Mouse (Mus musculus): ENCODE data around the gene Krt42. TPM values are rescaled to one million over a fixed set of nuclear protein-coding genes. Genes with fewer than 3 reads are reported as not detected.

Krt42 gene
- total RNA-seq, 2 experiments from 2014 or later, result not detected

DNA sequence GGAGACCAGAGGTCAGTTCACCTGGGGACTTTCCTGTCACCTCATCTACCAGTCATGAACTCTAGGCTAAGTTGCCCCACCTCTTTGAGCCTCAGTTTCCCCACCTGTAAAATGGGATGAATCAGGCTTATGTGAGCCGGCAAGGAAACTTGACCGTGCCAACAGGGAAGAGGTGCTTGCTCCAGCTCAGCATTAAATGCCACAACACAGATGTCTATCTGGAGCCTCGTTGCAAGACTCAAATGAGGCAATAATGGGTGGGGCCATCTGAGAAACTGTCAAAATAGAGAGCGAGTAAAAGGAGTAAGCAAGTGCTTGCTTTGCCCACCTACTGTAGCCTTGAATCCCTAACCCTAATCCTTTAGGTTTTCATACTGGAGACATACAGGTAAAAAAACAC lies 50.4 kb downstream of the Krt42 start:
- no peak overlapping the region for H3K27ac ChIP-seq
- no peak for DNase-seq
- H3K4me3 ChIP-seq, result no peak overlapping the region
- no peak for TF ChIP-seq CTCF (IDR thresholded peaks at IDR 0.05)
- intact Hi-C loops (cut with DNase I), result no loop called here

Other genes starting within 250 kb of the Krt42 start
- not detected for gene Krt33b, start 240.0 kb downstream of the Krt42 start, total RNA-seq (2021)
- not detected for gene Krt34, start 228.3 kb downstream of the Krt42 start, total RNA-seq (2021)
- gene Krt31, start 219.3 kb downstream of the Krt42 start, total RNA-seq (2021), result not detected
- not detected for gene Krt32, start 181.6 kb downstream of the Krt42 start, total RNA-seq (2021)
- gene Krt35, start 173.6 kb downstream of the Krt42 start, total RNA-seq (2021), result not detected
- gene Krt36, start 164.2 kb downstream of the Krt42 start, total RNA-seq (2021), result not detected
- not detected for gene Krt13, start 148.3 kb downstream of the Krt42 start, total RNA-seq (2021)
- not detected for gene Krt15, start 133.9 kb downstream of the Krt42 start, total RNA-seq (2021)
- under 1 TPM in 1 of 2 experiments, not detected in 1; 0.20 TPM for gene Krt19, start 121.2 kb downstream of the Krt42 start, total RNA-seq (2021)
- not detected for gene Krt9, start 76.6 kb downstream of the Krt42 start, total RNA-seq (2021)
- not detected for gene Krt14, start 62.3 kb downstream of the Krt42 start, total RNA-seq (2021)
- gene Krt16, start 21.0 kb downstream of the Krt42 start, total RNA-seq (2021), result not detected
- not detected for gene Krt17, start 8.8 kb downstream of the Krt42 start, total RNA-seq (2021)
- 1,000 to 10,000 TPM; 1,442 to 1,567 TPM for gene Eif1, start 50.0 kb upstream of the Krt42 start, total RNA-seq (2021)
- not detected for gene Gast, start 64.5 kb upstream of the Krt42 start, total RNA-seq (2021)
- under 1 TPM in 1 of 2 experiments, not detected in 1; 0.14 TPM for gene Hap1, start 86.3 kb upstream of the Krt42 start, total RNA-seq (2021)
- gene Jup, start 127.9 kb upstream of the Krt42 start, total RNA-seq (2021), result 100 to 1,000 TPM in 1 of 2 experiments, 10 to 100 TPM in 1; 68.6 to 104 TPM
- 1 to 10 TPM; 2.0 to 4.6 TPM for gene P3h4, start 145.0 kb upstream of the Krt42 start, total RNA-seq (2021)
- gene Fkbp10, start 145.8 kb upstream of the Krt42 start, total RNA-seq (2021), result 1 to 10 TPM; 1.9 to 4.5 TPM
- 1 to 10 TPM; 6.6 to 8.8 TPM for gene Nt5c3b, start 171.9 kb upstream of the Krt42 start, total RNA-seq (2021)
- gene Klhl10, start 172.0 kb upstream of the Krt42 start, total RNA-seq (2021), result under 1 TPM; 0.23 to 0.39 TPM
- 1 to 10 TPM; 4.7 to 4.9 TPM for gene Klhl11, start 202.9 kb upstream of the Krt42 start, total RNA-seq (2021)